Mouse (Mus musculus) brain, embryonic 14.5 days (tissue): ENCODE data around the gene Ptpn7. TPM values are rescaled to one million over a fixed set of nuclear protein-coding genes. Genes with fewer than 3 reads are reported as not detected.

Source experiments
- DNase-seq: peaks from one replicate; pipeline ENCODE4 v3.0.0-alpha.2; 2011; ENCODE audit warnings: low read depth
- CTCF ChIP-seq: fragments of 200-500 bp; IDR thresholded peaks from 2 replicates; pipeline ENCODE4 v1.5.1; 2012; ENCODE audit warnings: inconsistent platforms, mild to moderate bottlenecking, moderate library complexity, borderline replicate concordance; ENCODE audit not compliant: insufficient read depth, insufficient read length; ENCODE audit errors: extremely low read depth
- POLR2A ChIP-seq: fragments of 200-500 bp; IDR thresholded peaks from 2 replicates; pipeline ENCODE4 v1.6.1; 2012; ENCODE audit warnings: mild to moderate bottlenecking, inconsistent platforms, borderline replicate concordance; ENCODE audit not compliant: poor library complexity, insufficient read depth, insufficient read length, severe bottlenecking; ENCODE audit errors: extremely low read depth
- polyA plus RNA-seq: library from polyadenylated mRNA; depleted of rRNA; stranded (reverse); fragments of >200 nt; gene quantifications from 2 replicates; pipeline ENCODE4 v1.2.3, GENCODE M21; 2012

Ptpn7 gene
- polyA plus RNA-seq, 1 experiment: 0.46 TPM

GRCm38 (mm10) chr1:135131560-135131959 is 940 bp upstream of the Ptpn7 start:
- no peak for DNase-seq
- no peak for TF ChIP-seq CTCF

- DNase-seq: no peak
- TF ChIP-seq POLR2A: no peak
- TF ChIP-seq CTCF: no peak
Measured at GRCm38 (mm10) chr1:135132893-135133369, 431 bp downstream of the Ptpn7 start.

GRCm38 (mm10) chr1:135133678-135134435 is 1.4 kb downstream of the Ptpn7 start:
- TF ChIP-seq POLR2A (no peak), CTCF (no peak)

GRCm38 (mm10) chr1:135135111-135135787 is 2.7 kb downstream of the Ptpn7 start:
- TF ChIP-seq CTCF (no peak), POLR2A (no peak)
- no peak for DNase-seq

More at GRCm38 (mm10) chr1:135133678-135134435, 1.4 kb downstream of the Ptpn7 start:
- no peak for DNase-seq

- DNase-seq: peak; percentile 90
- peak; percentile 90; the same call in 1 of the 2 replicates for TF ChIP-seq CTCF
- TF ChIP-seq POLR2A: no peak
Measured at GRCm38 (mm10) chr1:135136500-135136899, 4.0 kb downstream of the Ptpn7 start.

- no peak for TF ChIP-seq POLR2A
- TF ChIP-seq CTCF: no peak
- no peak for DNase-seq
Measured at GRCm38 (mm10) chr1:135139906-135140305, 7.4 kb downstream of the Ptpn7 start.

- DNase-seq: no peak
- TF ChIP-seq CTCF: no peak
- TF ChIP-seq POLR2A: no peak
Measured at GRCm38 (mm10) chr1:135142452-135142851, 10.0 kb downstream of the Ptpn7 start.

- DNase-seq: no peak
- TF ChIP-seq POLR2A (no peak), CTCF (no peak)
Measured at GRCm38 (mm10) chr1:135143940-135144339, 11.4 kb downstream of the Ptpn7 start.

- DNase-seq: peak; percentile 93
- no peak for TF ChIP-seq CTCF
- TF ChIP-seq POLR2A: peak; percentile 96
Measured at GRCm38 (mm10) chr1:135146077-135146945, 13.8 kb downstream of the Ptpn7 start, which contains the start of gene Arl8a. Gene Arl8a (plus strand): TSS chr1:135146824.

GRCm38 (mm10) chr1:135146946-135147701 is 14.6 kb downstream of the Ptpn7 start:
- TF ChIP-seq CTCF: no peak
- TF ChIP-seq POLR2A: 0 out of 2 replicates have a peak, but pooled peaks have one; percentile 9
- DNase-seq: peak; percentile 84
